Mouse (Mus musculus): ENCODE measurements at regions not wholly inside any gene's neighbourhood (a gene's known extent, or its start where the extent isn't known, plus 50 kb on each side); places are given as distances from the start of the nearest gene placed in this dataset.

GRCm38 (mm10) chr19:49019426-49019825, 813.6 kb downstream of the Sorcs3 start:
- peak; percentile 53 to 55 for DNase-seq
